Mouse (Mus musculus) mouse embryonic stem cell (cell line): ENCODE measurements at regions not wholly inside any gene's neighbourhood (a gene's known extent, or its start where the extent isn't known, plus 50 kb on each side); places are given as distances from the start of the nearest gene placed in this dataset.

Source experiments
- in situ Hi-C, 2 experiments: fragments of 300-500 bp; cut with MboI; formaldehyde crosslinking; loops; 1 replicate in 1 of 2; 3 replicates in 1 of 2; pipeline ENCODE4 v1.14.3; 2019 to 2020; ENCODE audit warnings: low sequenced_read_pairs in 2 of 2, low pct_unique_long_range_greater_than_20kb in 1 of 2, mixed read lengths in 1 of 2; ENCODE audit not compliant: unreplicated experiment in 1 of 2

GRCm38 (mm10) chr17:47317651-47318050 is 51.0 kb upstream of the Mrps10 start:
- in situ Hi-C loops = no loop called here

- in situ Hi-C loops = loop anchor here in 1 of 2 experiments (5.0 kb wide), 1 partner anchor 51 kb away; no protein-coding TSS in a partner anchor
Observed at GRCm38 (mm10) chr17:47313162-47313561, 55.5 kb upstream of the Mrps10 start.

- in situ Hi-C loops = loop anchor here in 1 of 2 experiments (5.0 kb wide), 1 partner anchor 49 kb away; no protein-coding TSS in a partner anchor
Observed at GRCm38 (mm10) chr17:47311272-47311671, 57.4 kb upstream of the Mrps10 start.

GRCm38 (mm10) chr17:47306027-47306761 is 62.5 kb upstream of the Mrps10 start:
- in situ Hi-C loops = no loop called here

GRCm38 (mm10) chr17:47304463-47305199 is 64.1 kb upstream of the Mrps10 start:
- in situ Hi-C loops = no loop called here

GRCm38 (mm10) chr17:47303600-47303999 is 65.1 kb upstream of the Mrps10 start:
- in situ Hi-C loops = no loop called here

GRCm38 (mm10) chr17:47298396-47298919 is 70.2 kb upstream of the Mrps10 start:
- in situ Hi-C loops = no loop called here

- in situ Hi-C loops = no loop called here
Observed at GRCm38 (mm10) chr17:47297965-47298364, 70.7 kb upstream of the Mrps10 start.

GRCm38 (mm10) chr17:47296709-47297450 is 71.8 kb upstream of the Mrps10 start:
- in situ Hi-C loops = no loop called here

- in situ Hi-C loops = no loop called here
Observed at GRCm38 (mm10) chr17:47295315-47296011, 73.2 kb upstream of the Mrps10 start.

GRCm38 (mm10) chr17:47294091-47294534 is 74.6 kb upstream of the Mrps10 start:
- in situ Hi-C loops = no loop called here

GRCm38 (mm10) chr17:47293178-47293577 is 75.5 kb upstream of the Mrps10 start:
- in situ Hi-C loops = no loop called here

GRCm38 (mm10) chr17:47291558-47291957 is 77.1 kb upstream of the Mrps10 start:
- in situ Hi-C loops = no loop called here

GRCm38 (mm10) chr17:47285616-47286015 is 83.1 kb upstream of the Mrps10 start:
- in situ Hi-C loops = no loop called here

- in situ Hi-C loops = no loop called here
Observed at GRCm38 (mm10) chr17:47284236-47284635, 84.5 kb upstream of the Mrps10 start.

- in situ Hi-C loops = no loop called here
Observed at GRCm38 (mm10) chr17:47283158-47283557, 85.5 kb upstream of the Mrps10 start.

- in situ Hi-C loops = no loop called here
Observed at GRCm38 (mm10) chr17:47282476-47282875, 86.2 kb upstream of the Mrps10 start.

GRCm38 (mm10) chr17:47277890-47278289 is 90.8 kb upstream of the Mrps10 start:
- in situ Hi-C loops = no loop called here
